Mouse (Mus musculus) heart, postnatal 14 days (tissue): ENCODE results near the gene Syne1. TPM values are rescaled to one million over a fixed set of nuclear protein-coding genes. Genes with fewer than 3 reads are reported as not detected.
A peak's percentile ranks its signal among the peaks of the same experiment; 100 is the strongest.

Source experiments
- DNase-seq, 2 experiments: peaks; one replicate each; pipeline ENCODE4 v3.0.0; 2021 to 2022
- intact Hi-C: fragments of 180-260 bp; cut with DNase I; formaldehyde crosslinking; loops from one replicate; pipeline ENCODE4 v1.15.1; 2025
- long read RNA-seq, 2 experiments: library from polyadenylated mRNA; stranded (forward); transcript quantifications; one replicate each; pipeline ENCODE4 v2.0.0; 2021
- total RNA-seq, 2 experiments: library from RNA; stranded (reverse); gene quantifications; 2 replicates each; pipeline ENCODE4 v1.2.3; 2021

Gene Syne1
- 10 to 100 TPM; 64.3 to 67.6 TPM for total RNA-seq
- long read RNA-seq, experiment 1, partial matches to known transcripts, result 1 of 3 reads
- long read RNA-seq, experiment 1, other reads (novel, unspliced or antisense), result 2 of 3 reads
- long read RNA-seq, experiment 2, partial matches to known transcripts, result 1 of 5 reads
- long read RNA-seq, experiment 2, other reads (novel, unspliced or antisense), result 4 of 5 reads

DNA sequence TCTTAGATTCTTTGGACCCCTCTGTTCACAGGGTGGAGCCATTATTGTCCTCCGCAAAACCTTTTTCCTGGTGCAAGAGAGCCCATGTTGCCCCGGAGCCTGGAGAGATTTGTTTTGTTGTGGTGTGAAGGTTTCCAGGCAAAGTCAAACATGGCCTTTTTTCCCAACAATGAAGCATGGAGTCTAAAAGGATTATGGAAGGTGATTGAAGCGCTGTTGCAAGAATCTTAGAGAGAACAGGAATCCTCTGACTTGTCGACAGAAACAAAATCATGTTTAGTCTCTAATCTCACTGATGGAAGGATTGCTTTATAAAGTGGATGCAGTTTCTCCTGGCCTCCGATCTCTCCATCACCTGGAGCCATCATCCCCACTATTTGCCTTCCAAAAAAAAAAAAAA lies at the start of gene Syne1:
TSS of gene Syne1 (minus strand) at position 101 of the 400 bp plus-strand sequence.
- DNase-seq, result no peak
- intact Hi-C loops, result loop anchor here (10.0 kb wide), 2 partner anchors 83 to 237 kb away; partner anchors contain the start of gene Vip

- intact Hi-C loops, result no loop called here
- DNase-seq, result peak; percentile 53 to 81
These were observed 48.8 kb upstream of the Syne1 start for GRCm38 (mm10) chr10:5600123-5600522.

DNA sequence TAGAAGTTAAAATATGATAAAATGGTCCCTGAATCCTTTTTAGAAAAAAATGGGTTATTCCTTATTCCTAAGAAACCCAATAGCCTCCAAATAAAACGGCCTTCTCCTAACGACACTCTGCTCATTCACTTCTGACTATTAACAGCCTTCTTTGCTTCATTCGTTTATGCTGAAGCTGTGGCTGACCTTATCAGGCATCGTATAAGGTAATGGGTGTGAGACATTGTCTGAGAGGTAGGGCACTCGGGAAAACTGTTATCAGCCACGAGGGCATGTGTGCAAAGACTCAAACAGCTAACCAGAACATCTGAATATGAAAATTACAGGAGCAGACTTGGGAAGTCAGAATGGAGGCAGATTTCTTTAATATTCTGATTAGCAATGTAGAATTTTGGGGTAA lies 45.3 kb upstream of the Syne1 start:
- DNase-seq, result no peak
- intact Hi-C loops, result loop anchor here (5.0 kb wide), 1 partner anchor 79 kb away; no protein-coding TSS in a partner anchor

DNA sequence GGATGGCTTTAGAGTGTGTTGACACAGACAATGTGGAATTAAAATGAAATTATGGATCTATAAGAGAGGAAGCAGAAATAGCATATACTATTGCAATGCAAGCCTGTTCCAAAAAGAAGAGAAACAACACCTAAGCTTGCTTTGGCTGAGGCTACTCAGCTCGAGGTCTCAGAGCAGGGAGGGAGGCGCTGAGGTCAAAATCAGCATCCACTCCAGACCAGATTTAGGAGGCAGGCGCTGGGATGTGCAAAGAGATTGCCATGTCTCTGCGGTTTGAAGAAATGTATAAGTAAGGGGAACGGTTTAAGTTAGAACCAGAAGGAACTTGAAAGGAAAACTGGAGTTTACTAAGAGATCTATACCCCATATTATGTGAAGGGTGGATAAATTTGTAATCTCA lies 43.2 kb upstream of the Syne1 start:
- intact Hi-C loops, result no loop called here
- DNase-seq, result no peak

- intact Hi-C loops, result no loop called here
- DNase-seq, result no peak
These were observed 42.2 kb upstream of the Syne1 start, which contains the start of gene Myct1 for GRCm38 (mm10) chr10:5593464-5593863. Myct1 (plus strand) TSS chr10:5593775.

GRCm38 (mm10) chr10:5591996-5592395 lies 40.7 kb upstream of the Syne1 start:
- peak; percentile 23 to 29 for DNase-seq
- intact Hi-C loops, result no loop called here

GRCm38 (mm10) chr10:5591061-5591460 lies 39.8 kb upstream of the Syne1 start:
- intact Hi-C loops, result no loop called here
- no peak for DNase-seq

GRCm38 (mm10) chr10:5573328-5573727 lies 22.0 kb upstream of the Syne1 start:
- no peak for DNase-seq
- intact Hi-C loops, result no loop called here

GRCm38 (mm10) chr10:5571332-5571731 lies 20.1 kb upstream of the Syne1 start:
- no peak for DNase-seq
- intact Hi-C loops, result no loop called here

- DNase-seq, result no peak
- intact Hi-C loops, result no loop called here
These were observed 18.8 kb upstream of the Syne1 start for GRCm38 (mm10) chr10:5570059-5570458.

- intact Hi-C loops, result no loop called here
- DNase-seq, result no peak
These were observed 17.7 kb upstream of the Syne1 start for GRCm38 (mm10) chr10:5568991-5569390.

DNA sequence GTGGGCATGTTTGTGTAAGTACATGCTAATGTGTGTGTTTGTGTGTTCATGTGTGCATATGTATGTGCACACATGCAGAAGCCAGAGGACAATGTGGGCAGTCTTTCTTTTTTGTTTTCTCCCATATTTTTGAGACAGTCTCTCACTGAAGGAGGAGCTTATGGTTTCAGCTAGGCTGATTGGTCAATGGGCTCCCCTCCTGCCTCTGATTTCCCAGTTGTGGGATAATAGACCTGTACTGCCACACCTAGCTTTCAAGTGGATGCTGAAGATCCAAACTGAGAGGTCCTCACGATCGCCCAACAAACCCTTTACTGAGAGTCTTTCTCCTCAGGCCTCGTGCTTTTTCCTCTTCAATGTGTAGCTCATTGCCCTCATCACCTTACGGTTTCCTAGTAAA lies 10.4 kb upstream of the Syne1 start:
- intact Hi-C loops, result no loop called here
- no peak for DNase-seq

GRCm38 (mm10) chr10:5560526-5560925 lies 9.2 kb upstream of the Syne1 start:
- intact Hi-C loops, result no loop called here
- DNase-seq, result no peak

- intact Hi-C loops, result loop anchor here (10.0 kb wide), 2 partner anchors 76 to 244 kb away; partner anchors contain the start of gene Vip
- DNase-seq, result no peak
These were observed 7.5 kb upstream of the Syne1 start for GRCm38 (mm10) chr10:5558808-5559207.

GRCm38 (mm10) chr10:5554941-5555340 lies 3.7 kb upstream of the Syne1 start:
- intact Hi-C loops, result loop anchor here (2.0 to 10.0 kb wide), 4 partner anchors 40 to 240 kb away; partner anchors contain the start of gene Vip
- DNase-seq, result peak; percentile 10 to 14

DNA sequence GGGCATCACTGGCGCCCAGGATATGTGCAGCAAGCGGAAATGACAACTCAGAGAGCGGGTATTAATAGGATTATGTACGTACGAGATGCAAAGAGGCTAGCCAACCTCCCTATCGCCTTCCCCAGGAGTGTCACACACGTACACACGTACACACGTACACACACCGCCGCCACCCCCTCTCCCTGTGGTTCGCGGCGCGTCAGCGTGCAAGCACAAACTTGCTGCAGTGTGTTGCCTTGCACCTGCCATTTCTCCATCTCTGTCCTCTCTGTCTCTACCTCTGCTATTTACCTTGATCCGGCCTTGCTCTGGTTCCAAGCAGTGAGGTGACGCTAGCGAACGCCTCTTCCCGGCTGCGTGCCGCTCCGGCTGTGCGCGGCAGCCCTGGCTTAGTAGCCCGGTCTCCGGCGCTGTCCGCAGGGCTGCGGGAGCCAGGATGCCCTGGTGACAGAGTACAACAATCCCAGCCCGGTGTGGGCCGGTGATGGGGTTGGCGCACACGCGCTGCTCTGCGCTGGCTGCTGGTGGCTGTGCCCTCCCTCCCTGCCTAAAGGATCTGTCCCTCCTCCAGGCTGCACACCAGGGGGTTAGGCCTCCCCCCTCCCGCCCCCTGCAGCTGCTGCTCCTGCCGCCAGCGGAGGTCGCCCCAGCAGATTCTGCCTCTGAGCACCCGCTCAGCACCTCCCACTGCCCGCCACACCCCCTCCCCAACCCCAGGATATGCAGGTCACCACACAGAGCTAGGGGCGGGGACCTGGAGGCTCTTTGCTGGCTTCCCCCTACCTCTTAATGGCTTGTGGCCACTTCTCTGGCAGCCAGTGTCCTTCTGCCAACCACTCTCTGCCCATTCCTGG lies 887 bp downstream of the Syne1 start:
- DNase-seq, result peak; percentile 41 to 42
- intact Hi-C loops, result loop anchor here (10.0 kb wide), 2 partner anchors 84 to 236 kb away; partner anchors contain the start of gene Vip

- no peak for DNase-seq
- intact Hi-C loops, result loop anchor here (10.0 kb wide), 2 partner anchors 85 to 235 kb away; partner anchors contain the start of gene Vip
These were observed 1.5 kb downstream of the Syne1 start for GRCm38 (mm10) chr10:5549871-5550167.

- intact Hi-C loops, result no loop called here
- no peak for DNase-seq
These were observed 2.6 kb downstream of the Syne1 start for GRCm38 (mm10) chr10:5548651-5549050.

- intact Hi-C loops, result no loop called here
- no peak for DNase-seq
These were observed 3.5 kb downstream of the Syne1 start for GRCm38 (mm10) chr10:5547769-5548168.

GRCm38 (mm10) chr10:5546428-5546827 lies 4.9 kb downstream of the Syne1 start:
- no peak for DNase-seq
- intact Hi-C loops, result no loop called here

- intact Hi-C loops, result no loop called here
- no peak for DNase-seq
These were observed 23.0 kb downstream of the Syne1 start for GRCm38 (mm10) chr10:5528284-5528683.

DNA sequence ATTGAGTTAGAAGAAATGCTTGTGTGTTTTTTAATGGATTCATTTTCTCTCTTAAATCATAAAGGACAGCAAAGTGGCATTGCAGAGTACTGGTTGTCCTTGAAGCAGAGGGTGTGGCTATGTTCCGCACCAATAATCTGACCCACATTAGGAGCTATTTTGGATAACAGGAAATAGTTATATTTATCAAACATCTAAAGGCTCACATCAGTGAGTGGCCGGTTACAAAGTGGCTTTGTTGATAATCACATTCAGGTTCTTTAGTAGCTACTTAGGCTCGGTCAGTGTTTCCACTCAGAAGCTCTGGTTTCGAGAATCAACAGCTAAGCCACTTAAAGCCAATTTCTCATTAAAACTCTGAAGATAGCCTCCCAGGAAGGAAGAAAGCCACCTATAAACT lies 23.6 kb downstream of the Syne1 start:
- DNase-seq, result no peak
- intact Hi-C loops, result no loop called here
